Mouse (Mus musculus) hindbrain, embryonic 16.5 days (tissue): Measurements from ENCODE around the gene Mark4. TPM values are rescaled to one million over a fixed set of nuclear protein-coding genes. Genes with fewer than 3 reads are reported as not detected.
A peak's percentile ranks its signal among the peaks of the same experiment; 100 is the strongest.

Experiments used
- ATAC-seq: fragments of 200-750 bp; cut with Nextera tagmentation; 2 replicates; pipeline ENCODE4 v1.8.0; 2017; ENCODE audit warnings: moderate TSS enrichment, moderate library complexity
- H3K27ac ChIP-seq: fragments of 300-500 bp; sonication (generic); 2 replicates; pipeline ENCODE4 v1.5.1; 2014; ENCODE audit warnings: low read depth, mild to moderate bottlenecking, control low read depth, low read length, moderate library complexity
- H3K27me3 ChIP-seq: fragments of 300-500 bp; sonication (generic); replicated peaks from 2 replicates; pipeline ENCODE4 v1.6.1; 2014; ENCODE audit warnings: low read length; ENCODE audit not compliant: control insufficient read depth, insufficient read depth
- H3K36me3 ChIP-seq: fragments of 300-500 bp; sonication (generic); 2 replicates; pipeline ENCODE4 v1.6.1; 2014; ENCODE audit warnings: mild to moderate bottlenecking, low read length, moderate library complexity, mixed read lengths; ENCODE audit not compliant: control insufficient read depth, insufficient read depth
- H3K4me1 ChIP-seq: fragments of 300-500 bp; sonication (generic); 2 replicates; pipeline ENCODE4 v1.6.1; 2014; ENCODE audit warnings: low read depth, low read length; ENCODE audit not compliant: control insufficient read depth, insufficient read depth
- H3K4me2 ChIP-seq: fragments of 300-500 bp; sonication (generic); 2 replicates; pipeline ENCODE4 v1.6.1; 2014; ENCODE audit warnings: mild to moderate bottlenecking, low read length, control low read depth, moderate library complexity
- H3K4me3 ChIP-seq: fragments of 300-500 bp; sonication (generic); 2 replicates; pipeline ENCODE4 v1.5.1; 2014; ENCODE audit warnings: mild to moderate bottlenecking, low read length, control low read depth, moderate library complexity
- H3K9ac ChIP-seq: fragments of 300-500 bp; sonication (generic); 2 replicates; pipeline ENCODE4 v1.6.1; 2014; ENCODE audit warnings: low read depth, mild to moderate bottlenecking, control low read depth, low read length, moderate library complexity
- H3K9me3 ChIP-seq: fragments of 300-500 bp; sonication (generic); 2 replicates; pipeline ENCODE4 v1.6.1; 2014; ENCODE audit warnings: mild to moderate bottlenecking, low read length, moderate library complexity; ENCODE audit not compliant: control insufficient read depth
- WGBS: fragments of 180-500 bp; shearing (Covaris S2); extraction: QIAGEN DNeasy Blood & Tissue Kit; methylation state at CpG from one replicate; pipeline ENCODE4 v1.1.7; 2014; 5-methylcytosine and 5-hydroxymethylcytosine counted together
- polyA plus RNA-seq: library from polyadenylated mRNA; unstranded; fragments of >200 nt; fragmentation: Nextera tagmentation; extraction: Ambion mirVana; gene quantifications from 2 replicates; pipeline ENCODE4 v1.2.1, GENCODE M21; 2015

Gene Mark4
- polyA plus RNA-seq: 13.5 and 15.9 TPM in 2 replicates

- H3K9ac ChIP-seq: peak within 1 kb of the TSS; percentile 86
- H3K4me3 ChIP-seq: peak within 1 kb of the TSS; percentile 93
- peak within 1 kb of the TSS; percentile 83 for H3K27ac ChIP-seq
- H3K4me1 ChIP-seq: peaks cover 26% of the 10 kb centered on the region
- WGBS: 0% methylated on average over 29 of the region's 42 CpGs
- no peaks in the 10 kb centered on the region for H3K9me3 ChIP-seq
- H3K27me3 ChIP-seq: 0 out of 2 replicates have a peak, but pooled peaks cover 2% of the 10 kb centered on the region
- ATAC-seq: peak; percentile 83
- no peaks in the 10 kb centered on the region; the same call in 1 of the 2 replicates for H3K36me3 ChIP-seq
- H3K4me2 ChIP-seq: peak within 1 kb of the TSS; percentile 95
Observed at GRCm38 (mm10) chr7:19458591-19459111, at the start of gene Mark4. TSS of gene Mark4 (minus strand) at chr7:19458821.

- Histone ChIP-seq H3K9ac (peak overlapping the region; percentile 88), H3K4me1 (peaks cover 19% of the 10 kb centered on the region; the same call in 1 of the 2 replicates), H3K4me2 (peak overlapping the region; percentile 94), H3K4me3 (peak overlapping the region; percentile 90), H3K9me3 (no peaks in the 10 kb centered on the region), H3K27me3 (no peaks in the 10 kb centered on the region), H3K27ac (peak overlapping the region; percentile 85), H3K36me3 (no peaks in the 10 kb centered on the region)
- 7% methylated on average over 18 of the region's 18 CpGs for WGBS
- ATAC-seq: no peak
Observed at GRCm38 (mm10) chr7:19507612-19507981, 49.0 kb upstream of the Mark4 start.

GRCm38 (mm10) chr7:19506969-19507611, 48.5 kb upstream of the Mark4 start:
- ATAC-seq: peak; percentile 32
- H3K4me1 ChIP-seq: peaks cover 19% of the 10 kb centered on the region; the same call in 1 of the 2 replicates
- H3K4me3 ChIP-seq: peak overlapping the region; percentile 90
- H3K27me3 ChIP-seq: no peaks in the 10 kb centered on the region
- H3K9me3 ChIP-seq: no peaks in the 10 kb centered on the region
- H3K4me2 ChIP-seq: peak overlapping the region; percentile 94
- peak overlapping the region; percentile 85 for H3K27ac ChIP-seq
- 1% methylated on average over 39 of the region's 71 CpGs for WGBS
- H3K9ac ChIP-seq: peak overlapping the region; percentile 88
- H3K36me3 ChIP-seq: no peaks in the 10 kb centered on the region

- 24% methylated on average over 6 of the region's 6 CpGs for WGBS
- Histone ChIP-seq H3K36me3 (no peaks in the 10 kb centered on the region), H3K9ac (peak overlapping the region; percentile 88; the same call in 1 of the 2 replicates), H3K9me3 (no peaks in the 10 kb centered on the region), H3K27me3 (no peaks in the 10 kb centered on the region), H3K4me2 (peak overlapping the region; percentile 94), H3K27ac (no peak overlapping the region), H3K4me3 (peak overlapping the region; percentile 90), H3K4me1 (peaks cover 19% of the 10 kb centered on the region; the same call in 1 of the 2 replicates)
- no peak for ATAC-seq
Observed at GRCm38 (mm10) chr7:19506326-19506725, 47.7 kb upstream of the Mark4 start.

GRCm38 (mm10) chr7:19503481-19504068, 45.0 kb upstream of the Mark4 start:
- Histone ChIP-seq H3K9me3 (no peaks in the 10 kb centered on the region), H3K27me3 (no peaks in the 10 kb centered on the region), H3K4me2 (no peak overlapping the region), H3K9ac (no peak overlapping the region), H3K27ac (no peak overlapping the region), H3K4me3 (no peak overlapping the region), H3K4me1 (peaks cover 13% of the 10 kb centered on the region; the same call in 1 of the 2 replicates), H3K36me3 (no peaks in the 10 kb centered on the region)
- ATAC-seq: no peak
- 34% methylated on average over 5 of the region's 5 CpGs for WGBS

GRCm38 (mm10) chr7:19501658-19502057, 43.0 kb upstream of the Mark4 start:
- H3K27ac ChIP-seq: no peak overlapping the region
- H3K4me2 ChIP-seq: no peak overlapping the region
- WGBS: 74% methylated on average over 4 of the region's 4 CpGs
- H3K36me3 ChIP-seq: no peaks in the 10 kb centered on the region
- H3K9ac ChIP-seq: no peak overlapping the region
- H3K4me3 ChIP-seq: no peak overlapping the region
- no peaks in the 10 kb centered on the region for H3K9me3 ChIP-seq
- peaks cover 2% of the 10 kb centered on the region; the same call in 1 of the 2 replicates for H3K4me1 ChIP-seq
- no peak for ATAC-seq
- no peaks in the 10 kb centered on the region for H3K27me3 ChIP-seq

GRCm38 (mm10) chr7:19500420-19501363, 42.1 kb upstream of the Mark4 start:
- Histone ChIP-seq H3K27ac (no peak overlapping the region), H3K4me3 (no peak overlapping the region), H3K4me1 (no peaks in the 10 kb centered on the region), H3K4me2 (no peak overlapping the region), H3K9ac (no peak overlapping the region), H3K9me3 (no peaks in the 10 kb centered on the region), H3K27me3 (no peaks in the 10 kb centered on the region), H3K36me3 (no peaks in the 10 kb centered on the region)
- no peak for ATAC-seq
- 75% methylated on average over 12 of the region's 12 CpGs for WGBS

- WGBS: 87% methylated on average over 4 of the region's 4 CpGs
- no peak overlapping the region for H3K4me3 ChIP-seq
- H3K27me3 ChIP-seq: peaks cover 2% of the 10 kb centered on the region
- no peaks in the 10 kb centered on the region for H3K36me3 ChIP-seq
- H3K9ac ChIP-seq: no peak overlapping the region
- H3K27ac ChIP-seq: no peak overlapping the region
- no peak for ATAC-seq
- H3K4me2 ChIP-seq: no peak overlapping the region
- H3K4me1 ChIP-seq: no peaks in the 10 kb centered on the region
- H3K9me3 ChIP-seq: no peaks in the 10 kb centered on the region
Observed at GRCm38 (mm10) chr7:19498326-19498725, 39.7 kb upstream of the Mark4 start.
